In the genomic region with DNA sequence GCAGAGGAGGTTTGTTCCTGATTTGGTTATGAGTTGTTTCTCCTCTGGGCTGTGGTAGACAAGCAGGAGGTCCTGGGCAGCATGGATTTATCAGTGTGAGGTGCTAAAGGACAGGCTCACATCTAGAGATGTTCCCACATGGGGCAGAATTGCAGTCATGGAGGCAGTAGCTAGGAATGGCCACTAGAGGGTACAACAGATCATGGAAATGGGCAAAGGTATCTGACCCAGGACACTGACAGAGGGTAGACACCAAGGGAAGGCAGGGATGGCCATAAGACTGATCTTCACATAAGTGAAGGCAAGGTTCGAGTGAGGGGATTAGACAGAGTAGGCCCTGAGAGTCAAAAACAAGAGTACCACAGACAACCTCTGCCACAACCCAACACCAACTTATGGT, we compare ENCODE assay signal across 8 mouse cellular contexts. TPM values are rescaled to one million over a fixed set of nuclear protein-coding genes. Genes with fewer than 3 reads are reported as not detected.
DNase-seq lines count a peak whose midpoint lies in the region; ATAC-seq and TF ChIP-seq lines count a peak whose summit lies in the region.

No protein-coding gene starts in this region.

- DNase-seq in right cerebral cortex, adult 18-20 months = peak; percentile 53
- no peak for DNase-seq in right cerebral cortex, postnatal 36 days (ENCODE audit: low spot score in 2 of 2)
- DNase-seq in adrenal gland, postnatal 36 days = peak; percentile 44 to 59
- DNase-seq in embryonic facial prominence, embryonic 11.5 days (ENCODE audit: low spot score) = peak; percentile 48
- peak; percentile 67 for DNase-seq in hindbrain, postnatal 0 days (ENCODE audit: low spot score)
- peak; percentile 23 to 34 for DNase-seq in left cerebral cortex, postnatal 36 days (ENCODE audit: low spot score in 2 of 2)
- DNase-seq in thymus, postnatal 36 days = peak; percentile 24 to 43

- no peak overlapping the region for H3K4me2 ChIP-seq in embryonic facial prominence, embryonic 11.5 days (ENCODE audit: low read depth, low read length)
- H3K4me2 ChIP-seq in hindbrain, postnatal 0 days (ENCODE audit: low read depth, low read length) = no peak overlapping the region
- no peak overlapping the region for H3K4me2 ChIP-seq in midbrain, embryonic 12.5 days (replicated peaks)

- H3K36me3 ChIP-seq in embryonic facial prominence, embryonic 11.5 days (replicated peaks; ENCODE audit: control insufficient read depth, insufficient read depth, low read depth, low read length) = no peaks in the 10 kb centered on the region; the same call in none of the 2 replicates
- peaks cover 10% of the 10 kb centered on the region; the same call in 1 of the 2 replicates for H3K36me3 ChIP-seq in hindbrain, postnatal 0 days (ENCODE audit: insufficient read depth, low read length)
- peaks cover 24% of the 10 kb centered on the region for H3K36me3 ChIP-seq in midbrain, embryonic 12.5 days

- 47% methylated on average over 1 of the region's 1 CpGs for WGBS in embryonic facial prominence, embryonic 11.5 days
- 70% methylated on average over 1 of the region's 1 CpGs for WGBS in hindbrain, postnatal 0 days
- 61% methylated on average over 1 of the region's 1 CpGs for WGBS in midbrain, embryonic 12.5 days

- H3K4me1 ChIP-seq in embryonic facial prominence, embryonic 11.5 days (ENCODE audit: control insufficient read depth, insufficient read depth, low read length) = no peaks in the 10 kb centered on the region
- H3K4me1 ChIP-seq in hindbrain, postnatal 0 days (ENCODE audit: insufficient read depth, low read length) = no peaks in the 10 kb centered on the region
- no peaks in the 10 kb centered on the region for H3K4me1 ChIP-seq in midbrain, embryonic 12.5 days

- no peak overlapping the region for H3K9ac ChIP-seq in embryonic facial prominence, embryonic 11.5 days (replicated peaks; ENCODE audit: low read length)
- no peak overlapping the region for H3K9ac ChIP-seq in hindbrain, postnatal 0 days (replicated peaks; ENCODE audit: low read length)
- no peak overlapping the region for H3K9ac ChIP-seq in midbrain, embryonic 12.5 days (replicated peaks)

- ATAC-seq in embryonic facial prominence, embryonic 11.5 days (replicated peaks; ENCODE audit: insufficient number of reproducible peaks, low FRiP score, low TSS enrichment, low read depth) = no peak
- peak; percentile 73 for ATAC-seq in hindbrain, postnatal 0 days
- 0 out of 2 replicates have a peak, but pooled peaks have one; percentile 4 for ATAC-seq in midbrain, embryonic 12.5 days (ENCODE audit: low FRiP score, low read depth)

- TF ChIP-seq CTCF in hindbrain, postnatal 0 days (IDR thresholded peaks at IDR 0.05; ENCODE audit: low read depth) = peak; percentile 93

- intact Hi-C loops in left cerebral cortex, postnatal 36 days (cut with DNase I) = loop anchor here (5.0 kb wide), 1 partner anchor 240 kb away; a partner anchor contains a TSS

- H3K27me3 ChIP-seq in embryonic facial prominence, embryonic 11.5 days (ENCODE audit: control insufficient read depth, insufficient read depth, low read length) = no peaks in the 10 kb centered on the region
- H3K27me3 ChIP-seq in hindbrain, postnatal 0 days (ENCODE audit: insufficient read depth, low read length) = no peaks in the 10 kb centered on the region
- H3K27me3 ChIP-seq in midbrain, embryonic 12.5 days = no peaks in the 10 kb centered on the region

- no peak overlapping the region for H3K4me3 ChIP-seq in embryonic facial prominence, embryonic 11.5 days (ENCODE audit: low read depth, low read length)
- no peak overlapping the region for H3K4me3 ChIP-seq in hindbrain, postnatal 0 days (ENCODE audit: low read length)
- H3K4me3 ChIP-seq in midbrain, embryonic 12.5 days = no peak overlapping the region

- no peak overlapping the region for H3K27ac ChIP-seq in embryonic facial prominence, embryonic 11.5 days (replicated peaks; ENCODE audit: low read depth, low read length)
- H3K27ac ChIP-seq in hindbrain, postnatal 0 days = no peak overlapping the region
- H3K27ac ChIP-seq in midbrain, embryonic 12.5 days (replicated peaks) = no peak overlapping the region

- H3K9me3 ChIP-seq in embryonic facial prominence, embryonic 11.5 days (replicated peaks; ENCODE audit: control insufficient read depth, low read length) = no peaks in the 10 kb centered on the region
- H3K9me3 ChIP-seq in hindbrain, postnatal 0 days (ENCODE audit: low read length) = no peaks in the 10 kb centered on the region
- no peaks in the 10 kb centered on the region for H3K9me3 ChIP-seq in midbrain, embryonic 12.5 days

RNA-seq across cellular contexts. Expression of a gene that starts 7.1 kb away (rescaled TPM):
- 100 to 1,000 TPM; 374 to 446 TPM for total RNA-seq in adrenal gland, postnatal 36 days (2021)
- 397 and 412 TPM in 2 replicates for polyA plus RNA-seq in embryonic facial prominence, embryonic 11.5 days (2014; fragmentation: Nextera tagmentation; extraction: Ambion mirVana)
- total RNA-seq in hindbrain, postnatal 0 days (2014; rRNA removed) = 31.5 and 90.8 TPM in 2 replicates
- 621 and 639 TPM in 2 replicates for polyA plus RNA-seq in hindbrain, postnatal 0 days (2015; fragmentation: Nextera tagmentation; extraction: Ambion mirVana)
- 100 to 1,000 TPM; 230 to 258 TPM for total RNA-seq in left cerebral cortex, postnatal 36 days (2021)
- polyA plus RNA-seq in midbrain, embryonic 12.5 days (2016; fragmentation: Nextera tagmentation; extraction: Ambion mirVana) = 408 and 419 TPM in 2 replicates

RNA-seq across cellular contexts. Expression of a gene that starts 21.5 kb away (rescaled TPM):
- total RNA-seq in adrenal gland, postnatal 36 days (2021) = 1 to 10 TPM; 1.0 to 1.3 TPM
- polyA plus RNA-seq in embryonic facial prominence, embryonic 11.5 days (2014; fragmentation: Nextera tagmentation; extraction: Ambion mirVana) = 0.11 and 0.15 TPM in 2 replicates
- total RNA-seq in hindbrain, postnatal 0 days (2014; rRNA removed) = 0.11 and 0.52 TPM in 2 replicates
- 0.15 TPM in 2 replicates for polyA plus RNA-seq in hindbrain, postnatal 0 days (2015; fragmentation: Nextera tagmentation; extraction: Ambion mirVana)
- total RNA-seq in left cerebral cortex, postnatal 36 days (2021) = under 1 TPM; 0.94 to 0.97 TPM
- 0.12 and 0.20 TPM in 2 replicates for polyA plus RNA-seq in midbrain, embryonic 12.5 days (2016; fragmentation: Nextera tagmentation; extraction: Ambion mirVana)

RNA-seq across cellular contexts. Expression of a gene that starts 33.8 kb away (rescaled TPM):
- total RNA-seq in adrenal gland, postnatal 36 days (2021) = 10 to 100 TPM; 37.6 to 39.6 TPM
- 27.8 and 31.0 TPM in 2 replicates for polyA plus RNA-seq in embryonic facial prominence, embryonic 11.5 days (2014; fragmentation: Nextera tagmentation; extraction: Ambion mirVana)
- 32.0 and 36.4 TPM in 2 replicates for total RNA-seq in hindbrain, postnatal 0 days (2014; rRNA removed)
- polyA plus RNA-seq in hindbrain, postnatal 0 days (2015; fragmentation: Nextera tagmentation; extraction: Ambion mirVana) = 12.1 and 12.9 TPM in 2 replicates
- 10 to 100 TPM; 51.8 to 56.5 TPM for total RNA-seq in left cerebral cortex, postnatal 36 days (2021)
- polyA plus RNA-seq in midbrain, embryonic 12.5 days (2016; fragmentation: Nextera tagmentation; extraction: Ambion mirVana) = 35.3 and 40.3 TPM in 2 replicates

RNA-seq across cellular contexts. Expression of a gene that starts 39.0 kb away (rescaled TPM):
- not detected for total RNA-seq in adrenal gland, postnatal 36 days (2021)
- 0.22 TPM in 1 of 2 replicates, not detected in the other for polyA plus RNA-seq in embryonic facial prominence, embryonic 11.5 days (2014; fragmentation: Nextera tagmentation; extraction: Ambion mirVana)
- not detected in 2 replicates for total RNA-seq in hindbrain, postnatal 0 days (2014; rRNA removed)
- 0.14 and 0.26 TPM in 2 replicates for polyA plus RNA-seq in hindbrain, postnatal 0 days (2015; fragmentation: Nextera tagmentation; extraction: Ambion mirVana)
- total RNA-seq in left cerebral cortex, postnatal 36 days (2021) = under 1 TPM; 0.30 to 0.36 TPM
- 0.24 and 0.25 TPM in 2 replicates for polyA plus RNA-seq in midbrain, embryonic 12.5 days (2016; fragmentation: Nextera tagmentation; extraction: Ambion mirVana)

RNA-seq across cellular contexts. Expression of a gene that starts 59.5 kb away (rescaled TPM):
- total RNA-seq in adrenal gland, postnatal 36 days (2021) = 1 to 10 TPM in 1 of 2 experiments, under 1 TPM in 1; 0.89 to 2.0 TPM
- not detected in 2 replicates for polyA plus RNA-seq in embryonic facial prominence, embryonic 11.5 days (2014; fragmentation: Nextera tagmentation; extraction: Ambion mirVana)
- total RNA-seq in hindbrain, postnatal 0 days (2014; rRNA removed) = 93.4 and 97.0 TPM in 2 replicates
- polyA plus RNA-seq in hindbrain, postnatal 0 days (2015; fragmentation: Nextera tagmentation; extraction: Ambion mirVana) = 3.8 and 4.5 TPM in 2 replicates
- total RNA-seq in left cerebral cortex, postnatal 36 days (2021) = 10 to 100 TPM; 62.2 to 69.6 TPM
- polyA plus RNA-seq in midbrain, embryonic 12.5 days (2016; fragmentation: Nextera tagmentation; extraction: Ambion mirVana) = 0.13 and 0.20 TPM in 2 replicates

Comparison
In these comparisons a context has a peak if more than half of its experiments do, and no peak if none do; other contexts are left out.
1. DNase-seq: peak in right cerebral cortex, adult 18-20 months (single experiment), adrenal gland, postnatal 36 days (2 of 2), embryonic facial prominence, embryonic 11.5 days (single experiment), hindbrain, postnatal 0 days (single experiment), left cerebral cortex, postnatal 36 days (2 of 2) and thymus, postnatal 36 days (2 of 2); none in right cerebral cortex, postnatal 36 days (0 of 2).